Mouse (Mus musculus) lung, postnatal 0 days (tissue): Measurements from ENCODE around the gene Adat2.

ENCODE experiments used
- CTCF ChIP-seq: IDR thresholded peaks from 2 replicates; pipeline ENCODE4 v1.5.1; 2016; ENCODE audit warnings: antibody characterized with exemption, mild to moderate bottlenecking
- EP300 ChIP-seq: IDR thresholded peaks from 2 replicates; pipeline ENCODE4 v1.6.1; 2016; ENCODE audit warnings: antibody characterized with exemption, mild to moderate bottlenecking, control low read depth

DNA sequence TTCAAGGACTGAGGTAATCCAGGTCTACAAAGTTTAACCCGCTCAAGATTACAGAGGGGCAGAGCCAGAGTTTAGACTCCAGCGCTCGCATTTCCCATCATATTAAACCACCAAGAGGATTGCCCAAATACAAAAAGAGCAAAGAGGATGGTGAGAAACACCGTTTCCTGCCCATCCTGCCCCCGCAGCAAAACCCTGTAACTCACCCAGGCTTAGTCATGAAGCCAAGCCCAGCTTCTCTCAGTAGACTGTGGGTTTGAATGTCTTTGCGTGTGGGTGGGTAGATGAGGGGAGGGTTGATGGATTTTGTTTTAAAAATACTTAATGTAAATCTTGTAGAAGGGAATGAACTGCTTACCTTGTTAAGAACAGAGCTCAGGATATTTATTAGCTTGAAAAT, 19.7 kb downstream of the Adat2 start:
- TF ChIP-seq CTCF, result no peak
- no peak for TF ChIP-seq EP300
